Mouse (Mus musculus) CH12.LX (cell line): ENCODE data around the gene Clmp. TPM values are rescaled to one million over a fixed set of nuclear protein-coding genes. Genes with fewer than 3 reads are reported as not detected.

ENCODE experiments used
- DNase-seq: peaks from one replicate; pipeline ENCODE4 v3.0.0-alpha.2; 2013; ENCODE audit errors: extremely low read depth
- H3K27ac ChIP-seq: 2 replicates; pipeline ENCODE4 v1.5.1; 2012; ENCODE audit warnings: low read depth, mild to moderate bottlenecking, control low read depth, moderate library complexity; ENCODE audit not compliant: insufficient read depth
- H3K27me3 ChIP-seq: replicated peaks from 2 replicates; pipeline ENCODE3; 2012; ENCODE audit warnings: inconsistent platforms
- H3K36me3 ChIP-seq, 2 experiments: replicated peaks in 1 of 2; 2 replicates each; pipeline versions ENCODE3 to v1.6.1; 2012; ENCODE audit warnings: inconsistent platforms in 1 of 2, low read length in 1 of 2, mild to moderate bottlenecking in 1 of 2, mixed read lengths in 1 of 2, moderate library complexity in 1 of 2; ENCODE audit not compliant: control insufficient read depth in 1 of 2, insufficient read depth in 1 of 2
- H3K4me1 ChIP-seq, 2 experiments: 2 replicates each; pipeline ENCODE4 v1.6.1; 2012; ENCODE audit warnings: inconsistent platforms in 1 of 2, moderate library complexity in 1 of 2; ENCODE audit not compliant: insufficient read depth in 2 of 2, control insufficient read depth in 1 of 2
- H3K4me2 ChIP-seq: 2 replicates; pipeline ENCODE4 v1.6.1; 2012; ENCODE audit warnings: low read depth, mild to moderate bottlenecking, control low read depth; ENCODE audit not compliant: poor library complexity, insufficient read depth, severe bottlenecking
- H3K4me3 ChIP-seq, 3 experiments: fragments of 150-350 bp in 1 of 3; sonication (generic) in 1 of 3; replicated peaks in 1 of 3; 2 replicates each; pipeline versions ENCODE3 to v1.5.1; 2011 to 2012; ENCODE audit warnings: low read depth in 2 of 3, low read length in 2 of 3, mild to moderate bottlenecking in 2 of 3, moderate library complexity in 2 of 3, control low read depth in 1 of 3, improper control_type of control experiment in 1 of 3, inconsistent platforms in 1 of 3, mixed read lengths in 1 of 3; ENCODE audit not compliant: poor library complexity in 1 of 3
- H3K79me2 ChIP-seq: replicated peaks from 2 replicates; pipeline ENCODE4 v1.6.1; 2012; ENCODE audit warnings: mild to moderate bottlenecking, moderate library complexity; ENCODE audit not compliant: control insufficient read depth, poor library complexity, insufficient read depth, severe bottlenecking; ENCODE audit errors: extremely low read depth
- H3K9ac ChIP-seq: 2 replicates; pipeline ENCODE4 v1.6.1; 2012; ENCODE audit warnings: low read depth, mild to moderate bottlenecking, control low read depth, moderate library complexity; ENCODE audit not compliant: insufficient read depth
- H3K9me3 ChIP-seq: replicated peaks from 2 replicates; pipeline ENCODE3; 2012; ENCODE audit warnings: low read length, inconsistent platforms, mixed read lengths
- BHLHE40 ChIP-seq: IDR thresholded peaks from 2 replicates; pipeline ENCODE4 v1.6.1; 2011; ENCODE audit warnings: mild to moderate bottlenecking, low read depth, low read length, improper control_type of control experiment
- CHD1 ChIP-seq: IDR thresholded peaks from 2 replicates; pipeline ENCODE4 v1.6.1; 2012; ENCODE audit warnings: low read depth, low read length, improper control_type of control experiment, inconsistent platforms
- CHD2 ChIP-seq: IDR thresholded peaks from 2 replicates; pipeline ENCODE4 v1.6.1; 2011; ENCODE audit warnings: low read length, improper control_type of control experiment
- CTCF ChIP-seq, 2 experiments: IDR thresholded peaks in 1 of 2; conservative IDR thresholded peaks in 1 of 2; 2 replicates each; pipeline ENCODE4 v1.5.1; 2011 to 2012; ENCODE audit warnings: low read depth in 2 of 2, low read length in 2 of 2, improper control_type of control experiment in 1 of 2, inconsistent platforms in 1 of 2, mild to moderate bottlenecking in 1 of 2, moderate library complexity in 1 of 2
- E2F4 ChIP-seq: IDR thresholded peaks from 2 replicates; pipeline ENCODE4 v1.6.1; 2011; ENCODE audit warnings: low read depth, low read length, improper control_type of control experiment; ENCODE audit not compliant: insufficient replicate concordance
- ELF1 ChIP-seq: IDR thresholded peaks from 2 replicates; pipeline ENCODE4 v1.6.1; 2014; ENCODE audit warnings: low read depth, mild to moderate bottlenecking, inconsistent platforms, low read length, improper control_type of control experiment
- EP300 ChIP-seq: IDR thresholded peaks from 2 replicates; pipeline ENCODE4 v1.6.1; 2011; ENCODE audit warnings: low read length, improper control_type of control experiment
- ETS1 ChIP-seq: conservative IDR thresholded peaks from 2 replicates; pipeline ENCODE4 v1.6.1; 2012; ENCODE audit warnings: low read depth, mild to moderate bottlenecking, inconsistent platforms, low read length, improper control_type of control experiment, moderate library complexity
- HCFC1 ChIP-seq: IDR thresholded peaks from 2 replicates; pipeline ENCODE4 v1.6.1; 2012; ENCODE audit warnings: low read depth, mild to moderate bottlenecking, inconsistent platforms, low read length, improper control_type of control experiment
- IRF4 ChIP-seq: IDR thresholded peaks from 2 replicates; pipeline ENCODE4 v1.6.1; 2014; ENCODE audit warnings: low read depth, mild to moderate bottlenecking, inconsistent platforms, low read length, improper control_type of control experiment
- JUN ChIP-seq: IDR thresholded peaks from 2 replicates; pipeline ENCODE4 v1.6.1; 2011; ENCODE audit warnings: low read depth, mild to moderate bottlenecking, low read length, improper control_type of control experiment, moderate library complexity; ENCODE audit not compliant: insufficient read depth
- JUND ChIP-seq: conservative IDR thresholded peaks from 2 replicates; pipeline ENCODE4 v1.6.1; 2011; ENCODE audit warnings: low read depth, low read length, improper control_type of control experiment
- KAT2A ChIP-seq: IDR thresholded peaks from 2 replicates; pipeline ENCODE4 v1.6.1; 2012; ENCODE audit warnings: low read length, improper control_type of control experiment, inconsistent platforms; ENCODE audit not compliant: insufficient replicate concordance
- MAFK ChIP-seq: IDR thresholded peaks from 2 replicates; pipeline ENCODE4 v1.6.1; 2011; ENCODE audit warnings: low read length, improper control_type of control experiment; ENCODE audit not compliant: insufficient replicate concordance
- MAX ChIP-seq: IDR thresholded peaks from 2 replicates; pipeline ENCODE4 v1.6.1; 2011; ENCODE audit warnings: low read length, improper control_type of control experiment
- MAZ ChIP-seq: IDR thresholded peaks from 2 replicates; pipeline ENCODE4 v1.6.1; 2012; ENCODE audit warnings: low read depth, mild to moderate bottlenecking, inconsistent platforms, low read length, improper control_type of control experiment, moderate library complexity
- MEF2A ChIP-seq: IDR thresholded peaks from 2 replicates; pipeline ENCODE4 v1.6.1; 2014; ENCODE audit warnings: low read depth, mild to moderate bottlenecking, inconsistent platforms, low read length, improper control_type of control experiment, borderline replicate concordance
- MXI1 ChIP-seq: IDR thresholded peaks from 2 replicates; pipeline ENCODE4 v1.6.1; 2011; ENCODE audit warnings: mild to moderate bottlenecking, low read depth, low read length, improper control_type of control experiment
- NRF1 ChIP-seq: IDR thresholded peaks from 2 replicates; pipeline ENCODE4 v1.6.1; 2014; ENCODE audit warnings: low read depth, mild to moderate bottlenecking, inconsistent platforms, low read length, improper control_type of control experiment, moderate library complexity
- PAX5 ChIP-seq: IDR thresholded peaks from 2 replicates; pipeline ENCODE4 v1.6.1; 2012; ENCODE audit warnings: low read length, inconsistent platforms, mixed read lengths
- POLR2AphosphoS2 ChIP-seq: IDR thresholded peaks from 2 replicates; pipeline ENCODE4 v1.6.1; 2011; ENCODE audit warnings: low read depth, low read length, improper control_type of control experiment
- RCOR1 ChIP-seq: conservative IDR thresholded peaks from 2 replicates; pipeline ENCODE4 v1.6.1; 2012; ENCODE audit warnings: low read depth, mild to moderate bottlenecking, inconsistent platforms, low read length, improper control_type of control experiment
- SIN3A ChIP-seq: IDR thresholded peaks from 2 replicates; pipeline ENCODE4 v1.6.1; 2012; ENCODE audit warnings: low read length, improper control_type of control experiment, inconsistent platforms
- TBP ChIP-seq: conservative IDR thresholded peaks from 2 replicates; pipeline ENCODE4 v1.6.1; 2011; ENCODE audit warnings: low read depth, low read length, improper control_type of control experiment
- TCF12 ChIP-seq: IDR thresholded peaks from 2 replicates; pipeline ENCODE4 v1.6.1; 2014; ENCODE audit warnings: low read depth, mild to moderate bottlenecking, inconsistent platforms, low read length, improper control_type of control experiment
- UBTF ChIP-seq: IDR thresholded peaks from 2 replicates; pipeline ENCODE4 v1.6.1; 2012; ENCODE audit warnings: low read depth, mild to moderate bottlenecking, inconsistent platforms, low read length, improper control_type of control experiment, moderate library complexity
- USF1 ChIP-seq: IDR thresholded peaks from 2 replicates; pipeline ENCODE4 v1.6.1; 2014; ENCODE audit warnings: low read depth, mild to moderate bottlenecking, inconsistent platforms, low read length, improper control_type of control experiment
- USF2 ChIP-seq: conservative IDR thresholded peaks from 2 replicates; pipeline ENCODE4 v1.6.1; 2011; ENCODE audit warnings: low read depth, low read length, improper control_type of control experiment
- ZKSCAN1 ChIP-seq: IDR thresholded peaks from 2 replicates; pipeline ENCODE4 v1.6.1; 2012; ENCODE audit warnings: low read depth, inconsistent platforms, low read length, improper control_type of control experiment, borderline replicate concordance
- ZMIZ1 ChIP-seq: IDR thresholded peaks from 2 replicates; pipeline ENCODE4 v1.6.1; 2012; ENCODE audit warnings: low read depth, mild to moderate bottlenecking, inconsistent platforms, low read length, improper control_type of control experiment
- ZNF384 ChIP-seq: IDR thresholded peaks from 2 replicates; pipeline ENCODE4 v1.6.1; 2012; ENCODE audit warnings: low read depth, low read length, improper control_type of control experiment, inconsistent platforms
- dilution Hi-C: fragments of 300-500 bp; cut with MboI; formaldehyde crosslinking; loops from 2 replicates; pipeline ENCODE4 v1.14.3; 2020; ENCODE audit warnings: low sequenced_read_pairs; ENCODE audit not compliant: extremely low pct_unique_long_range_greater_than_20kb, extremely low pct_ligation_motif_present
- in situ Hi-C: fragments of 300-500 bp; cut with MboI; formaldehyde crosslinking; loops from 3 replicates; pipeline ENCODE4 v1.14.3; 2019; ENCODE audit warnings: low sequenced_read_pairs, low pct_ligation_motif_present, low pct_unique_long_range_greater_than_20kb, mixed read lengths
- polyA plus RNA-seq: library from polyadenylated mRNA; unstranded; fragments of >175 nt; gene quantifications from 2 replicates; pipeline ENCODE4 v1.2.1, GENCODE M21; 2012; ENCODE audit warnings: low read depth; ENCODE audit not compliant: insufficient read length
- total RNA-seq, 2 experiments: library from RNA; depleted of rRNA; stranded (reverse); fragments of 300-350 nt in 1 of 2; fragments of >200 nt in 1 of 2; gene quantifications; 2 replicates each; pipeline ENCODE4 v1.2.3; 2012 to 2014

Gene Clmp
- total and polyA plus RNA-seq, 3 experiments, result not detected

DNA sequence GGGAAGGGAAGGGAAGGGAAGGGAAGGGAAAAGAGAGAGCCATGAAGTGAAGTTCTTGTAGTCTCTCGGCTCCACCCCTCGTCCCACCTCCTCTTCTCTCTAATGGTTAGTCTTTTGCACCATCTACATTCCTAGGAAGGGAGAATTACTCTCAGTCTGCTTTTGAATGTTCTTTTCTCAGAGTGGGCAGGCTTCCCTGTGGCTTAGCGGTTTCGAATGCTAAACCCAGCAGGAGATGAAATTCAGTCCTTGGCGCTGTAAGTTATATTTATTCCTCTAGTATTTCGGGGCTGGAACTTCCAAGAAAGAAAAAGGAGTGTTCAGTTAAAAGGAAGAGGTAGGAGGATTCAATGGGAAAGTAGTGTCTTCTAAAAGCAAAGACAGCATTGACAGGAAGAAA, 51.4 kb downstream of the Clmp start:
- TF ChIP-seq KAT2A, result no peak
- TF ChIP-seq MAZ, result no peak
- no peak for TF ChIP-seq ZMIZ1
- no peak for TF ChIP-seq NRF1
- TF ChIP-seq CHD1, result no peak
- no peak for TF ChIP-seq HCFC1
- TF ChIP-seq ELF1, result no peak
- TF ChIP-seq USF2, result no peak
- no peak for TF ChIP-seq PAX5
- TF ChIP-seq ETS1, result no peak
- no peak for TF ChIP-seq SIN3A
- no peak for TF ChIP-seq ZKSCAN1
- TF ChIP-seq POLR2AphosphoS2, result no peak
- H3K36me3 ChIP-seq, result no peaks in the 10 kb centered on the region

GRCm38 (mm10) chr9:40743525-40744034, 57.8 kb downstream of the Clmp start:
- H3K36me3 ChIP-seq, result no peaks in the 10 kb centered on the region
- H3K27ac ChIP-seq, result no peak overlapping the region; the same call in 1 of the 2 replicates
- H3K4me1 ChIP-seq, result peaks cover 17 to 33% of the 10 kb centered on the region in 2 experiments
- dilution Hi-C loops (no loop called here), in situ Hi-C loops (no loop called here)
- H3K9me3 ChIP-seq, result no peaks in the 10 kb centered on the region
- no peak overlapping the region for H3K4me3 ChIP-seq
- TF ChIP-seq MAX (0 out of 2 replicates have a peak, but pooled peaks have one; percentile 35), CHD1 (no peak), NRF1 (no peak), TCF12 (peak; percentile 62; the same call in 1 of the 2 replicates), E2F4 (no peak), CTCF (conservative IDR thresholded peaks at IDR 0.05 in 1 of 2, IDR thresholded peaks at IDR 0.05 in 1 of 2; ENCODE audit: low read depth in 2 of 2, low read length in 2 of 2) (no peak), RCOR1 (peak; percentile 91), USF1 (no peak), TBP (peak; percentile 75), UBTF (0 out of 2 replicates have a peak, but pooled peaks have one; percentile 54), MXI1 (no peak), BHLHE40 (peak; percentile 77), JUN (0 out of 2 replicates have a peak, but pooled peaks have one; percentile 6), JUND (0 out of 2 replicates have a peak, but pooled peaks have one; percentile 30), MAFK (peak; percentile 96), ZNF384 (peak; percentile 85), MAZ (0 out of 2 replicates have a peak, but pooled peaks have one; percentile 37), EP300 (peak; percentile 91), MEF2A (peak; percentile 68; the same call in 1 of the 2 replicates), ELF1 (peak; percentile 49; the same call in 1 of the 2 replicates), CHD2 (peak; percentile 52; the same call in 1 of the 2 replicates), ETS1 (peak; percentile 69), IRF4 (peak; percentile 97)
- H3K79me2 ChIP-seq, result no peaks in the 10 kb centered on the region
- peak; percentile 82 for DNase-seq
- H3K4me2 ChIP-seq, result peak overlapping the region; percentile 44
- peaks cover 27% of the 10 kb centered on the region for H3K27me3 ChIP-seq
- no peak overlapping the region for H3K9ac ChIP-seq

More for the DNA sequence above, 51.4 kb downstream of the Clmp start:
- Histone ChIP-seq H3K9ac (no peak overlapping the region), H3K4me2 (no peak overlapping the region), H3K79me2 (no peaks in the 10 kb centered on the region), H3K4me3 (no peak overlapping the region), H3K27me3 (peaks cover 31% of the 10 kb centered on the region), H3K27ac (no peak overlapping the region), H3K4me1 (peaks cover 0 to 4% of the 10 kb centered on the region in 2 experiments; a peak in 1 of 4 replicates), H3K9me3 (no peaks in the 10 kb centered on the region)
- dilution Hi-C loops, result no loop called here
- in situ Hi-C loops, result no loop called here
- no peak for DNase-seq
